Mouse (Mus musculus): ENCODE data around the gene Olfr1030.

Olfr1030 gene

DNA sequence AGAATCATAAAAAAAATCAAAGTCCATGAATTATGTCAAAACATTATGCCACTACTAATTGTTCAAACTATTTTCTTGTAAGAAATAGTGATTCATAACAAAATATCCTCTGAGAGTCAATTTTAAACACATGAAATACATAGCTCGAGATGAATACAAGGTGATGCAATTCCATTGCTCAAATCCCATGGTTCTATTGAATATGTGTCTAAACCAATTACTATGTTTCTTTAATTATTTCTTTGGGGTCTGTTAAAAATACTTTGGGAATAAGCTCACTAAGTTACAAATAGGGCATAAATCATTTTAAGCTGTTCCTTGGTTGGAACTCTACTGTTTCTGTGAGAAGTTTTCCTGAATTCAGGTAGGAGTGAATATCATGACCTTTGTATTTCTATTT is at the start of gene Olfr1030:
Gene Olfr1030, plus strand, starts transcription at position 301 of the 400 bp plus-strand sequence.
- TF ChIP-seq GATA4 (IDR thresholded peaks at IDR 0.05; ENCODE audit: insufficient replicate concordance, low read length), result no peak

DNA sequence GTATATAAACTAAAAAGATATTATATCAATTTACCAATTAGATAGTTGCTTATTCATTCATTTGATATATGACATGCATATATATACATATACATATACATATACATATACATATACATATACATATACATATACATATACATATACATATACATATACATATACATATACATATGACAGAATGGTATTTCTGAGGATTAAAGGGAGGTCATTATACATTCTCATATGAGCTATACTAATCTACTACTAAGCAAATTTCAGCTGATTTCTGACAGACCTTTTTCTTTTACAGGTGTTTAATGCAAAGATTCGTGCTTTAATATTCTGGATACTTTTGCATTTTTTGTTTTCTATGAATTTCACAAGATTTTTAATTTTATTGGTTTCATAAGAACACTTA is 28.9 kb upstream of the Olfr1030 start, which contains the start of gene Olfr1028:
Gene Olfr1028, plus strand, starts transcription at position 301 of the 400 bp plus-strand sequence.
- no peak for TF ChIP-seq GATA4 (IDR thresholded peaks at IDR 0.05; ENCODE audit: insufficient replicate concordance, low read length)

DNA sequence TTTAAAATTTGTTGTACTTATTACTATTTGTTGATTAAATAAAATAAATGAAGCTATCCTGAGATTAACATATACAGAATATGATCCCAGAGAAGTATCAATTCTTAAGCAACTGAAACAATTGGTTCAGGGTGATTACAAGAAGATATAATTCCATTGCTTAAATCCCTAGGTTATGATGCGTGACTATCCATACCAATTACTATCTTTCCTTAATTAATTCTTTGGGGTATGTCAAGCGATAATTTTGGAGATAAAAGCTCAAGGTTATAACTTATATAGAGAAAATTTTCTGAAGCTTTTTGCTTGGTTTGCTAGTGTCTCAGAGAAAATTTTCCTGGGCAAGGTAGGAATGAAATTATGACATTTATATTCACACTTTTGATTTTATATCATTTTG is 5.5 kb upstream of the Olfr1030 start, which contains the start of gene Olfr1029:
Gene Olfr1029, plus strand, starts transcription at position 301 of the 400 bp plus-strand sequence.
- no peak for TF ChIP-seq GATA4 (IDR thresholded peaks at IDR 0.05; ENCODE audit: insufficient replicate concordance, low read length)

DNA sequence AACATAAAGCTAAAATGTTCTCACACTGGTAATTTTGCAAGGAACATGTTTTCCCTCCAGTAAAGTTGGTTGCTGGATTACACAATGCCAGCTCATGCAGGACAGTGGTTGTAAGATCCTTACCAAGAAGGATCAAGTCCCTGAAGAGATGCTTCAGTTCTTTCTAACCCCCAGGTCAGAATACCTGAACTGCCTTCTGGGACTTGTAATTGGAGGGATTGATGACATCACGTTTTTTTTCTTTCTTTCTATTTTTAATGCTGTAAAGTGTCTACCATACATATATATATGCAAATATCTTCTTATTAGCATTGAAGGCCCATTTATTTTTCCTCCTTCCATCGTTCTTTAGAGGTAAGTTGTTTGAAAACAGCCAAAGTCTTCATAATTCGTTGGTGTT is 10.9 kb downstream of the Olfr1030 start, which contains the start of gene Olfr1031:
Gene Olfr1031, plus strand, starts transcription at position 301 of the 400 bp plus-strand sequence.
- no peak for TF ChIP-seq GATA4 (IDR thresholded peaks at IDR 0.05; ENCODE audit: insufficient replicate concordance, low read length)

DNA sequence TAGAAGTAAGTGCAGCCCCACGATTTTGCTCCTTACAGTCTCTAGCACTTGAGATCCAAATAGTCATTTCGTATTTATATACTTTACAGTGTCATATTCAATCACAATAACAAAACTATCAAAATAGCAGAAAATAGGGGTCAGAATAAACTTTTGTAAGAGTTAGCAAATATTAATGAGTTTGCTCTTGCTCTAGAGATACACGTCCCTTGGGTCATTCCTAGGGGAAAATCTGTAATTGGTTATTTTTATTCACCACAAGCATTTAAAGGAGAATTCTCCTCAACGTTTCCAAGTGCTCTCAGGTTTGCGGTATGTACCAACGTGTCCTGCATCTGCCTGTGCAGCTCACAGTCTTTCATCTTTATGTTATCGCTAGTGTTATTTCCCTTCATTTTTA is 26.2 kb downstream of the Olfr1030 start, which contains the start of gene Olfr1032:
Gene Olfr1032, plus strand, starts transcription at position 301 of the 400 bp plus-strand sequence.
- no peak for TF ChIP-seq GATA4 (IDR thresholded peaks at IDR 0.05; ENCODE audit: insufficient replicate concordance, low read length)

DNA sequence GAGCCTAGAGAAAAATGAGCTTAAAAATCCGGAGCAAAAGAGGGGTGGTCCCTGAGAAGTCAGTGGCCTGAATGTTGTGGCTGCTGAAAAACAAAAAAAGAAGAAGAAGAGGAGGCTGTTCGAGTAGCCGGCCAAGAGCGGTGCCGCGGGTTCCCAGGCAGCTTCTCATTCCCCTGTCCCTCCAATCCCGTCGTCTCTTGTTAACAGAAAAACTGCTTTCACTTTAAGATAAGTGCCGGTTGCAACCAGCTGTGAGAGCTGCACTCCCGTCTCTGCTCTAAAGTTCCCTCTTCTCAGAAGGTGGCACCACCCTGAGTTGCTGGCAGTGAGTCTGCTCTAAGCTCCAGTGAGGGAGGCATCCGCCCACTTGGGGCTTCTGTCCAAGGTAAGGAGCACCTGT is 41.3 kb downstream of the Olfr1030 start, which contains the start of gene Olfr1033:
Gene Olfr1033, plus strand, starts transcription at position 228 of the 400 bp plus-strand sequence.
- 0 out of 2 replicates have a peak, but pooled peaks have one; percentile 24 for TF ChIP-seq GATA4 (IDR thresholded peaks at IDR 0.05; ENCODE audit: insufficient replicate concordance, low read length)

All from liver, adult (tissue).